Mouse (Mus musculus) cerebellum, adult 2 months (tissue): ENCODE measurements around the gene Psme1. TPM values are rescaled to one million over a fixed set of nuclear protein-coding genes. Genes with fewer than 3 reads are reported as not detected.
A peak's percentile ranks its signal among the peaks of the same experiment; 100 is the strongest.

Experiments
- DNase-seq, 2 experiments: peaks; one replicate each; pipeline ENCODE4 v3.0.0; 2021
- H3K27ac ChIP-seq: fragments of 200-500 bp; 2 replicates; pipeline ENCODE4 v1.5.1; 2012; ENCODE audit warnings: low read length, control low read depth, inconsistent platforms; ENCODE audit not compliant: insufficient read depth
- H3K27me3 ChIP-seq: fragments of 200-500 bp; 2 replicates; pipeline ENCODE4 v1.6.1; 2012; ENCODE audit warnings: inconsistent platforms, mild to moderate bottlenecking, low read length, moderate library complexity; ENCODE audit not compliant: control insufficient read depth, insufficient read depth
- H3K4me1 ChIP-seq: fragments of 200-500 bp; 2 replicates; pipeline ENCODE4 v1.6.1; 2011; ENCODE audit warnings: low read length; ENCODE audit not compliant: control insufficient read depth, insufficient read depth
- H3K4me3 ChIP-seq: fragments of 200-500 bp; replicated peaks from 2 replicates; pipeline ENCODE3; 2011; ENCODE audit warnings: mild to moderate bottlenecking, low read depth, low read length, control low read depth; ENCODE audit not compliant: insufficient read depth
- CTCF ChIP-seq: fragments of 200-500 bp; IDR thresholded peaks from 2 replicates; pipeline ENCODE4 v1.5.1; 2011; ENCODE audit warnings: low read depth, mild to moderate bottlenecking, control low read depth, low read length, moderate library complexity, borderline replicate concordance; ENCODE audit not compliant: insufficient read depth
- POLR2A ChIP-seq: fragments of 200-500 bp; IDR thresholded peaks from 2 replicates; pipeline ENCODE4 v1.6.1; 2011; ENCODE audit warnings: low read length, control low read depth, borderline replicate concordance; ENCODE audit not compliant: insufficient read depth
- WGBS: fragments of 180-500 bp; shearing (Covaris S2); methylation state at CpG from one replicate; pipeline ENCODE4 v1.1.7; 2018; 5-methylcytosine and 5-hydroxymethylcytosine counted together
- polyA plus RNA-seq: library from polyadenylated mRNA; depleted of rRNA; stranded (reverse); fragments of >200 nt; gene quantifications from 2 replicates; pipeline ENCODE4 v1.2.3, GENCODE M21; 2012

The Psme1 gene
- polyA plus RNA-seq, 1 experiment = 40.7 TPM

DNA sequence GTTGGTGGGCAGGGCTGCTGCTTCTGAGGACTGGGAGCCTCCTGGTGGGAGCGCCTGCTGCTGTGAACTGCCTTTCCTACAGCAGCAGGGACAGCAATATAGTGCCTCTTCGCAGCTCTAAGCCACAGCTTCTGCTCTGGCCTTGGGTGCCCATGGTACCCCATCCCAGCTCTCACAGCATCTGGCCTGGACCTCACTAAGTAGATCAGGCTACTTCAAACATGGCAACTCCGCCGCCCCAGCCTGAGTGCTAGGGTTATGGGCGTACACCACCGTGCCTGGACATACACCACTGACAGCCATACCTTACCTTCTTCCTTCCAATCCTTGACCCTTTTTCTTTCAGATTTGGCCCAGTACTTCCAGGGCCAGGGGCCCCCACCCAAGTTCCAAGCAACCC is 30.4 kb downstream of the Psme1 start:
- Histone ChIP-seq H3K27ac (no peak overlapping the region), H3K4me3 (no peak overlapping the region), H3K27me3 (no peaks in the 10 kb centered on the region), H3K4me1 (peaks cover 4% of the 10 kb centered on the region; the same call in 1 of the 2 replicates)
- 98% methylated on average over 6 of the region's 6 CpGs for WGBS
- DNase-seq = no peak
- TF ChIP-seq POLR2A (no peak), CTCF (no peak)

DNA sequence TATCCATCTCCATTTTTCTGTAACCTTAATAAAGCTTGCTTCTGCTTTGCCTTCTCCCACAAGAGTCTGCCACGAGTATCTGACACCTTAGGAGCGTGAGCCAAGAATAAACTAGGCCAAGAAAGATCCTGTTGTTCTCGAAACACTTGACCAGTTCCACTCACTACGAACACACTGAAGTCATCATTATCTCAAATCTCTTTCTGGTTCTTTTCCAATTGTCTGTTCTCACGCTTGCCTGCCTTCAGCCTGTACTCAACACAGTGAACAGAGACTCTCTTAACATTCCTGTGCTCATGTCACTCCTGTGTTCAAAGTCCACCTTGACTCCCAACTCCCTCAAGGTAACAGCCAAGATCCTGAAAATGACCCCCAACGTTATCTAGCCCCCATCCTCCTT is 35.4 kb downstream of the Psme1 start:
- Histone ChIP-seq H3K27ac (no peak overlapping the region), H3K4me1 (no peaks in the 10 kb centered on the region), H3K27me3 (no peaks in the 10 kb centered on the region), H3K4me3 (no peak overlapping the region)
- WGBS = 45% methylated on average over 6 of the region's 6 CpGs
- TF ChIP-seq CTCF = no peak
- no peak for DNase-seq

DNA sequence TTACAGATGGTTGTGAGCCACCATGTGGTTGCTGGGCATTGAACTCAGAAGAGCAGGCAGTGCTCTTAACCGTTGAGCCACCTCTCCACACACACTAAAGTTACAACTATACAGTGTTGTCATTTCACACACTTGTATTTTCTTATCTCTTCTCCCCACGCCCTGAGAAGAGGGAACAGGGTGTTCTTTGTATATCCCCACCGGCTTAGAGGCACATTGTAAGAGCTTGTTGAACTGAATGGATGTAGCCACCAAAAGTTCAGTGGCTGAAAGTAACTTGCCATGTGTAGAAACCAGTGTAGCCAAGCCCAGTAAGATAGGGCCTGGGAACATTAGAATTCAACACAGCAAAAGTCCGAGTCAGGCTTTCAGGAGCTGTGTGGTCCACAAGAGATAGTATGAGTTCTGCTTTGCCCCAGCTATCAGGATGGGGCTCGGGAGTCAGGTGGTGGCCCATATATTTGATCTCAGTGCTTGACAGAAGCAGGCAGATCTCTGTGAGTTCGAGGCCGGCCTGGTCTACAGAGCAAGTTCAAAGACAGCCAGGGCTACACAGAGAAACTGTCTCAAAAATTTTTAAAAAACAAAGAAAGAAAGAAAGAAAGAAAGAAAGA is 36.7 kb downstream of the Psme1 start:
- DNase-seq = no peak
- H3K4me1 ChIP-seq = peaks cover 4% of the 10 kb centered on the region; the same call in 1 of the 2 replicates
- TF ChIP-seq POLR2A (no peak), CTCF (no peak)
- no peak overlapping the region for H3K4me3 ChIP-seq
- WGBS = 77% methylated on average over 7 of the region's 7 CpGs
- H3K27me3 ChIP-seq = no peaks in the 10 kb centered on the region
- H3K27ac ChIP-seq = no peak overlapping the region

DNA sequence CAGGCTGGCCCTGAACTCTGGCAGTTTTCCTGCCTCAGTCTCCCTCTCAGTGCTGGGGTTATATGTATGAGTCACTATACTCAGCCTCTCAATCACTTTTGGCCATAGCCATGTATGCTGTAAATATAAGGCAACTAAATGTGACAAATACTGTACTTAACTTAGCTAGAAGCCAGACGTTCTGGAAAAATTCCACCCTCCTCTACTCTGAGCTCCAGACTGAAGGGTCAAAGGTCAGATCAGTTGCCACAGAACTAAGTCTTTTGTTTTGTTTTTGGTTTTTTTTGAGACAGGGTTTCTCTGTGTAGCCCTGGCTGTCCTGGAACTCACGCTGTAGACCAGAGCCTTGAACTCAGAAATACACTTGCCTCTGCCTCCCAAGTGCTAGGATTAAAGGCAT is 38.0 kb downstream of the Psme1 start:
- TF ChIP-seq CTCF (no peak), POLR2A (no peak)
- H3K27me3 ChIP-seq = no peaks in the 10 kb centered on the region
- H3K27ac ChIP-seq = no peak overlapping the region
- peaks cover 4% of the 10 kb centered on the region; the same call in 1 of the 2 replicates for H3K4me1 ChIP-seq
- H3K4me3 ChIP-seq = no peak overlapping the region
- 72% methylated on average over 2 of the region's 2 CpGs for WGBS
- DNase-seq = no peak

DNA sequence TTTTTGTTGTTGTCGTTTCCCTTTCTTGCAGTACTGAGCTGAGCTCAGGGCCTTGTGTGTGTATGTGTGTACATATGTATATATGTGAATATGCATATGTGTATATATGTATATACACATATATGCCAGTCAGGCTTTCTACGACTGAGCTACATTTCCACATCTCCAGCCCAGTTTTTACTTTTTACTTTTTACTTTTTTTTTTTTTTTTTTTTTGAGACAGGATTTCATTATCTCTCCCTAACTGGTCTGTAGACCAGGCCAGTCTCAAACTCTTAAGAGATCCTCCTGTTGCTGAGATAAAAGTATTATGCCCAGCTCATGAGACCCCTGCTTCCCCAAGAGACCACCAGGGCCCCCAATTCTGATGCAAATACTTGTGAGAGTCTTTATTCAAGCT is 38.9 kb downstream of the Psme1 start:
- DNase-seq = no peak

DNA sequence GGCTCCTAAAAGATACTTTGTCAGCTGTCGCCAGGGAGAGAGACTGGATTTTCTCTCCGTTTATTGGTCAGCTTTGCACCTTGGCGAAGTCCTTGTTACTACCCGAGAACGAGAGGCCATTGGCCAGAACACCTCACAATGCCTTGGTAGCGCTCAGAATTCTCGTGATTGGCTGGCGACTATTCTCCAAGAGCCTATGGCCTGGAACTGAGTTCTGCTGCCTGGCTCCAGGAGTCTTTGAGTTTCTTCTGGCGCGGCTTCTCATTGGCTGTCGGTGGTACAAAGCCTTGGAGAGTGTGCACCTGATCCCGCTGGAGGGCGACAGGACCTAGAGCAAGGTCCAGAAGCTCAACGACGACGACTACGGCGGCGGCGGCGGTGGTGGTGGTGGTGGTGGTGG is 39.9 kb downstream of the Psme1 start, which contains the start of gene Rec8:
TSS of gene Rec8 (plus strand) at position 216 of the 400 bp plus-strand sequence.
- 25% methylated on average over 21 of the region's 21 CpGs for WGBS
- H3K4me3 ChIP-seq = peak within 1 kb of the TSS; percentile 58
- peak within 1 kb of the TSS; percentile 61 for H3K27ac ChIP-seq
- DNase-seq = peak; percentile 68 to 86
- TF ChIP-seq CTCF = peak; percentile 23; the same call in 1 of the 2 replicates
- peak; percentile 41; the same call in 1 of the 2 replicates for TF ChIP-seq POLR2A
- H3K4me1 ChIP-seq = peaks cover 4% of the 10 kb centered on the region; the same call in 1 of the 2 replicates
- H3K27me3 ChIP-seq = no peaks in the 10 kb centered on the region

More for the DNA sequence above, 38.9 kb downstream of the Psme1 start:
- WGBS = 90% methylated on average over 2 of the region's 2 CpGs
- Histone ChIP-seq H3K27ac (no peak overlapping the region), H3K4me3 (no peak overlapping the region), H3K4me1 (peaks cover 4% of the 10 kb centered on the region; the same call in 1 of the 2 replicates), H3K27me3 (no peaks in the 10 kb centered on the region)
- TF ChIP-seq POLR2A = no peak
- TF ChIP-seq CTCF = no peak

DNA sequence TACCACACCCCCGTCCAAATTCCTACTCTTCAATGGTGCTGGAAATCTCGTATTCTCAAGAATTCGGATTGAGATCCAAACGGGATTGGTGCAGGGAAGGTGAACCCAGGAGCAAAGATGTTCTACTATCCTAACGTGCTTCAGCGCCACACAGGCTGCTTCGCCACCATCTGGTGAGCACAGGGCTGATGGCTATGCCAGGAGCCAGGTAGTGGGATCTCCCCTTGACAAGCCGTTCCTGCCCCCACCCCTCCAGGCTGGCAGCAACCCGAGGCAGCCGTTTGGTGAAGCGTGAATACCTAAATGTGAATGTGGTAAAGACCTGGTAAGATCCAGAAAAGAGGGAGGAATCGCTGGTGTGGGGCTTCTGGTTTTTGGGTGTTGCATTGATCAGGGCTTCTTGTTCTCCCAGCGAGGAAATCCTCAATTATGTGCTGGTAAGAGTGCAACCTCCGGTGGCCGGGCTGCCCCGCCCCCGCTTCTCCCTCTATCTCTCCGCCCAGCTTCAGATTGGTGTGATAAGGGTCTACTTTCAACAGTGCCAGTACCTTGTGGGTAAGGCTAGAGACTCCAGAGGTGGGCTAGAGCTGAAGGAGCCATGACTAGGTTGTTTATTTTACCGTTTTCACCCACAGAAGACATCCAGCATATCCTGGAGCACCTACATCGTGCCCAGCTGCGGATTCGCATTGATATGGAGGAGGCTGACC is 40.7 kb downstream of the Psme1 start:
- Histone ChIP-seq H3K27ac (peak overlapping the region; percentile 53), H3K4me1 (peaks cover 4% of the 10 kb centered on the region; the same call in 1 of the 2 replicates), H3K27me3 (no peaks in the 10 kb centered on the region), H3K4me3 (peak overlapping the region; percentile 58)
- 24% methylated on average over 22 of the region's 22 CpGs for WGBS
- no peak for TF ChIP-seq POLR2A
- TF ChIP-seq CTCF = no peak
- peak; percentile 44 to 53 for DNase-seq
